Mouse (Mus musculus) cortical plate, adult 2 months (tissue): Measurements from ENCODE around the gene Entpd1.

Experiments
- CTCF ChIP-seq: fragments of 200-500 bp; IDR thresholded peaks from 2 replicates; pipeline ENCODE4 v1.5.1; 2011; ENCODE audit warnings: mild to moderate bottlenecking, control low read depth, low read length; ENCODE audit not compliant: insufficient read depth; ENCODE audit errors: extremely low read depth
- POLR2A ChIP-seq: fragments of 200-500 bp; IDR thresholded peaks from 2 replicates; pipeline ENCODE4 v1.6.1; 2011; ENCODE audit warnings: mild to moderate bottlenecking, low read length, control low read depth; ENCODE audit not compliant: insufficient read depth; ENCODE audit errors: extremely low read depth

- TF ChIP-seq CTCF (no peak), POLR2A (no peak)
Observed at GRCm38 (mm10) chr19:40748559-40748958, 136.4 kb downstream of the Entpd1 start, which contains the start of gene Cc2d2b.
